Mouse (Mus musculus) myocyte (in vitro differentiated cells): ENCODE measurements around the gene Pex26.

Source experiments
- MAX ChIP-seq: IDR thresholded peaks from one replicate; pipeline ENCODE4 v1.6.1; 2011; ENCODE audit warnings: low read depth, mild to moderate bottlenecking, control low read depth
- POLR2A ChIP-seq: IDR thresholded peaks from one replicate; pipeline ENCODE4 v1.6.1; 2011; ENCODE audit warnings: low read depth, mild to moderate bottlenecking, control low read depth, moderate library complexity; ENCODE audit not compliant: insufficient read length
- REST ChIP-seq: IDR thresholded peaks from one replicate; pipeline ENCODE4 v1.6.1; 2011; ENCODE audit warnings: mild to moderate bottlenecking, control low read depth, moderate library complexity; ENCODE audit not compliant: insufficient read depth, insufficient read length
- TCF12 ChIP-seq: IDR thresholded peaks from one replicate; pipeline ENCODE4 v1.6.1; 2011; ENCODE audit warnings: mild to moderate bottlenecking, control low read depth; ENCODE audit not compliant: poor library complexity, insufficient read depth, severe bottlenecking
- USF1 ChIP-seq: IDR thresholded peaks from one replicate; pipeline ENCODE4 v1.6.1; 2011; ENCODE audit warnings: low read depth, mild to moderate bottlenecking, control low read depth, moderate library complexity

GRCm38 (mm10) chr6:121221876-121222597 is 38.6 kb downstream of the Pex26 start:
- TF ChIP-seq TCF12 (no peak), POLR2A (no peak), USF1 (no peak), MAX (no peak), REST (no peak)
